Mouse (Mus musculus) ES-E14 (cell line): Measurements from ENCODE around the gene Erich2.

ENCODE experiments used
- CHD2 ChIP-seq: IDR thresholded peaks from 2 replicates; pipeline ENCODE4 v1.6.1; 2014; ENCODE audit warnings: mild to moderate bottlenecking, low read depth, low read length, inconsistent platforms
- HCFC1 ChIP-seq: IDR thresholded peaks from 2 replicates; pipeline ENCODE4 v1.6.1; 2012; ENCODE audit warnings: low read length, inconsistent platforms, borderline replicate concordance; ENCODE audit not compliant: insufficient read depth
- MAFK ChIP-seq: IDR thresholded peaks from 2 replicates; pipeline ENCODE4 v1.6.1; 2014; ENCODE audit warnings: mild to moderate bottlenecking, low read depth, low read length, inconsistent platforms; ENCODE audit not compliant: insufficient read depth
- ZC3H11A ChIP-seq: IDR thresholded peaks from 2 replicates; pipeline ENCODE4 v1.6.1; 2012; ENCODE audit warnings: low read depth, mild to moderate bottlenecking, inconsistent platforms, low read length, borderline replicate concordance
- ZNF384 ChIP-seq: IDR thresholded peaks from 2 replicates; pipeline ENCODE4 v1.6.1; 2012; ENCODE audit warnings: low read depth, low read length, inconsistent platforms

DNA sequence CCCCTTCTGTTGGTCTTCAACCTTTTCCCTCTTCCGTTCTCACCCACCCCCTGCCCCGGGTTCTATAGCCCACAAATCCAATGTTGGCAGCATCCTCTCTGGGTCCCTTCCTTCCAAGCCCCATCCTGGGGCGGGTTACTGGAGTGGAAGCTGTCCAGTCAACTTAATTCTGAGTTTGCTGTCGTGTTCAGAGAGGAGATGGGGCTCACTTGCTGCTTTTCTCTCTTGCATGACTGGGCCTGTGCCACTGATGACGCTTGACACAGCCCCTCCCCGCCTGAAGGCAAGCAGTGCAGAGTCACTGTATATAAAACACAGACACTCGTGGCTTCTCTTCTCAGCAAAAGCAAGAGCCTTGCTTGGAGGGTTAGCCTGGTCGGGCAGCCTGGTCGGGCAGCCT lies 63.6 kb downstream of the Erich2 start:
- TF ChIP-seq CHD2 (no peak), ZC3H11A (no peak), HCFC1 (no peak), ZNF384 (no peak), MAFK (no peak)
